Mouse (Mus musculus): ENCODE measurements around the gene Edc4. TPM values are rescaled to one million over a fixed set of nuclear protein-coding genes. Genes with fewer than 3 reads are reported as not detected.
"Not testable (repeated sequence)": the region's sequence is repeated elsewhere in the genome, so short reads cannot be mapped to it uniquely, and the experiment has no call there.

Gene Edc4
- 72.0 and 75.7 TPM in 2 replicates for polyA plus RNA-seq (2016; fragmentation: Nextera tagmentation; extraction: Ambion mirVana)

GRCm38 (mm10) chr8:105880754-105881520 lies at the start of gene Edc4:
TSS of gene Edc4 (plus strand) at chr8:105880881.
- WGBS: under 1% methylated on average over 45 of the region's 45 CpGs
- Histone ChIP-seq H3K4me1 (replicated peaks) (peaks cover 27% of the 10 kb centered on the region), H3K4me3 (replicated peaks) (peak within 1 kb of the TSS; percentile 91), H3K27me3 (no peaks in the 10 kb centered on the region), H3K9me3 (no peaks in the 10 kb centered on the region), H3K4me2 (peak within 1 kb of the TSS; percentile 78), H3K27ac (peak within 1 kb of the TSS; percentile 67), H3K36me3 (peaks cover 56% of the 10 kb centered on the region), H3K9ac (replicated peaks) (peak within 1 kb of the TSS; percentile 88)
- peak; percentile 83 for ATAC-seq (ENCODE audit: insufficient number of reproducible peaks, insufficient read depth, low FRiP score, low TSS enrichment, low read depth)

GRCm38 (mm10) chr8:105833740-105834139 lies 46.9 kb upstream of the Edc4 start:
- not testable (repeated sequence) for H3K4me1 ChIP-seq (replicated peaks); H3K27me3 ChIP-seq; H3K27ac ChIP-seq; ATAC-seq (ENCODE audit: insufficient number of reproducible peaks, insufficient read depth, low FRiP score, low TSS enrichment, low read depth); H3K36me3 ChIP-seq; H3K9me3 ChIP-seq; H3K4me2 ChIP-seq; H3K4me3 ChIP-seq (replicated peaks); H3K9ac ChIP-seq (replicated peaks)
- WGBS: 75% methylated on average over 2 of the region's 2 CpGs

GRCm38 (mm10) chr8:105835318-105835717 lies 45.4 kb upstream of the Edc4 start:
- H3K36me3 ChIP-seq: no peaks in the 10 kb centered on the region
- H3K27ac ChIP-seq: no peak overlapping the region
- H3K4me3 ChIP-seq (replicated peaks): no peak overlapping the region
- no peak for ATAC-seq (ENCODE audit: insufficient number of reproducible peaks, insufficient read depth, low FRiP score, low TSS enrichment, low read depth)
- H3K4me2 ChIP-seq: no peak overlapping the region
- no peaks in the 10 kb centered on the region for H3K27me3 ChIP-seq
- H3K9ac ChIP-seq (replicated peaks): 0 out of 2 replicates have a peak overlapping the region, but pooled peaks have one; percentile 12
- H3K9me3 ChIP-seq: no peaks in the 10 kb centered on the region
- WGBS: 28% methylated on average over 11 of the region's 11 CpGs
- no peaks in the 10 kb centered on the region for H3K4me1 ChIP-seq (replicated peaks)

- Histone ChIP-seq H3K4me2 (no peak overlapping the region), H3K4me1 (replicated peaks) (no peaks in the 10 kb centered on the region), H3K27ac (no peak overlapping the region), H3K4me3 (replicated peaks) (no peak overlapping the region), H3K36me3 (peaks cover 10% of the 10 kb centered on the region), H3K9me3 (no peaks in the 10 kb centered on the region), H3K9ac (replicated peaks) (no peak overlapping the region), H3K27me3 (no peaks in the 10 kb centered on the region)
- 76% methylated on average over 6 of the region's 6 CpGs for WGBS
- ATAC-seq (ENCODE audit: insufficient number of reproducible peaks, insufficient read depth, low FRiP score, low TSS enrichment, low read depth): peak; percentile 66; the same call in 1 of the 2 replicates
Observed at GRCm38 (mm10) chr8:105836991-105837390, 43.7 kb upstream of the Edc4 start.

GRCm38 (mm10) chr8:105839209-105839608 lies 41.5 kb upstream of the Edc4 start:
- ATAC-seq (ENCODE audit: insufficient number of reproducible peaks, insufficient read depth, low FRiP score, low TSS enrichment, low read depth): no peak
- Histone ChIP-seq H3K4me1 (replicated peaks) (no peaks in the 10 kb centered on the region), H3K36me3 (peaks cover 26% of the 10 kb centered on the region), H3K9me3 (no peaks in the 10 kb centered on the region), H3K9ac (replicated peaks) (no peak overlapping the region), H3K27ac (no peak overlapping the region), H3K27me3 (no peaks in the 10 kb centered on the region), H3K4me2 (no peak overlapping the region), H3K4me3 (replicated peaks) (no peak overlapping the region)
- WGBS: 91% methylated on average over 5 of the region's 5 CpGs

GRCm38 (mm10) chr8:105846678-105847077 lies 34.0 kb upstream of the Edc4 start:
- no peak overlapping the region for H3K4me2 ChIP-seq
- H3K27me3 ChIP-seq: no peaks in the 10 kb centered on the region
- H3K27ac ChIP-seq: no peak overlapping the region
- no peak overlapping the region for H3K9ac ChIP-seq (replicated peaks)
- peaks cover 8% of the 10 kb centered on the region for H3K4me1 ChIP-seq (replicated peaks)
- no peak for ATAC-seq (ENCODE audit: insufficient number of reproducible peaks, insufficient read depth, low FRiP score, low TSS enrichment, low read depth)
- H3K4me3 ChIP-seq (replicated peaks): no peak overlapping the region
- H3K36me3 ChIP-seq: peaks cover 74% of the 10 kb centered on the region
- H3K9me3 ChIP-seq: no peaks in the 10 kb centered on the region
- 93% methylated on average over 11 of the region's 11 CpGs for WGBS

- Histone ChIP-seq H3K4me3 (replicated peaks) (no peak overlapping the region), H3K36me3 (peaks cover 47% of the 10 kb centered on the region), H3K27me3 (no peaks in the 10 kb centered on the region), H3K27ac (no peak overlapping the region), H3K4me2 (no peak overlapping the region), H3K4me1 (replicated peaks) (peaks cover 10% of the 10 kb centered on the region), H3K9me3 (no peaks in the 10 kb centered on the region), H3K9ac (replicated peaks) (no peak overlapping the region)
- 91% methylated on average over 4 of the region's 4 CpGs for WGBS
- ATAC-seq (ENCODE audit: insufficient number of reproducible peaks, insufficient read depth, low FRiP score, low TSS enrichment, low read depth): no peak
Observed at GRCm38 (mm10) chr8:105850014-105850413, 30.7 kb upstream of the Edc4 start.

GRCm38 (mm10) chr8:105850611-105851010 lies 30.1 kb upstream of the Edc4 start:
- ATAC-seq (ENCODE audit: insufficient number of reproducible peaks, insufficient read depth, low FRiP score, low TSS enrichment, low read depth): no peak
- Histone ChIP-seq H3K9ac (replicated peaks) (no peak overlapping the region), H3K4me2 (peak overlapping the region; percentile 69), H3K9me3 (no peaks in the 10 kb centered on the region), H3K27me3 (no peaks in the 10 kb centered on the region), H3K27ac (no peak overlapping the region), H3K4me1 (replicated peaks) (peaks cover 10% of the 10 kb centered on the region), H3K4me3 (replicated peaks) (peak overlapping the region; percentile 19; the same call in 1 of the 2 replicates), H3K36me3 (peaks cover 41% of the 10 kb centered on the region)
- WGBS: 81% methylated on average over 7 of the region's 7 CpGs

- H3K27me3 ChIP-seq: no peaks in the 10 kb centered on the region
- no peaks in the 10 kb centered on the region for H3K9me3 ChIP-seq
- peak overlapping the region; percentile 77 for H3K9ac ChIP-seq (replicated peaks)
- peak; percentile 75 for ATAC-seq (ENCODE audit: insufficient number of reproducible peaks, insufficient read depth, low FRiP score, low TSS enrichment, low read depth)
- WGBS: under 1% methylated on average over 34 of the region's 34 CpGs
- H3K4me1 ChIP-seq (replicated peaks): peaks cover 20% of the 10 kb centered on the region
- H3K4me2 ChIP-seq: peak overlapping the region; percentile 69
- H3K4me3 ChIP-seq (replicated peaks): peak overlapping the region; percentile 74
- H3K27ac ChIP-seq: peak overlapping the region; percentile 82
- peaks cover 30% of the 10 kb centered on the region for H3K36me3 ChIP-seq
Observed at GRCm38 (mm10) chr8:105851651-105852143, 29.0 kb upstream of the Edc4 start.

GRCm38 (mm10) chr8:105852146-105852729 lies 28.4 kb upstream of the Edc4 start:
- Histone ChIP-seq H3K9me3 (no peaks in the 10 kb centered on the region), H3K27ac (no peak overlapping the region), H3K4me3 (replicated peaks) (peak overlapping the region; percentile 74; the same call in 1 of the 2 replicates), H3K9ac (replicated peaks) (no peak overlapping the region), H3K4me1 (replicated peaks) (peaks cover 26% of the 10 kb centered on the region), H3K36me3 (peaks cover 26% of the 10 kb centered on the region), H3K27me3 (no peaks in the 10 kb centered on the region), H3K4me2 (no peak overlapping the region)
- WGBS: 83% methylated on average over 12 of the region's 12 CpGs
- ATAC-seq (ENCODE audit: insufficient number of reproducible peaks, insufficient read depth, low FRiP score, low TSS enrichment, low read depth): no peak

- no peaks in the 10 kb centered on the region for H3K27me3 ChIP-seq
- no peak within 1 kb of the TSS for H3K4me3 ChIP-seq (replicated peaks)
- H3K9me3 ChIP-seq: no peaks in the 10 kb centered on the region
- no peak within 1 kb of the TSS for H3K4me2 ChIP-seq
- H3K27ac ChIP-seq: no peak within 1 kb of the TSS
- peaks cover 19% of the 10 kb centered on the region for H3K36me3 ChIP-seq
- no peak within 1 kb of the TSS for H3K9ac ChIP-seq (replicated peaks)
- ATAC-seq (ENCODE audit: insufficient number of reproducible peaks, insufficient read depth, low FRiP score, low TSS enrichment, low read depth): no peak
- peaks cover 35% of the 10 kb centered on the region for H3K4me1 ChIP-seq (replicated peaks)
- 88% methylated on average over 3 of the region's 3 CpGs for WGBS
Observed at GRCm38 (mm10) chr8:105853178-105853577, 27.5 kb upstream of the Edc4 start, which contains the start of gene Cenpt. TSS of gene Cenpt (minus strand) at chr8:105853278.

Measured in limb, embryonic 12.5 days (tissue).